9 mouse cellular contexts compared by ENCODE assay signal in genomic region chr2:28751658-28752057, GRCm38 (mm10). TPM values are rescaled to one million over a fixed set of nuclear protein-coding genes. Genes with fewer than 3 reads are reported as not detected.
DNase-seq lines count a peak whose midpoint lies in the region; ATAC-seq and TF ChIP-seq lines count a peak whose summit lies in the region.
"Had no signal": no experiment of that assay in that cellular context is flagged by ENCODE, and none has a peak within 500 bp of the region (broad histone marks: within the 10 kb centered on the region; RNA-seq: fewer than 3 reads in every experiment).

No protein-coding gene starts in this region.

- peak overlapping the region; percentile 42 for H3K4me3 ChIP-seq in kidney, embryonic 14.5 days (ENCODE audit: low read length)
- peak overlapping the region; percentile 40 for H3K4me3 ChIP-seq in hindbrain, embryonic 16.5 days (ENCODE audit: low read length)
- peak overlapping the region; percentile 36 for H3K4me3 ChIP-seq in midbrain, embryonic 16.5 days (ENCODE audit: low read depth, low read length)
- no peak overlapping the region for H3K4me3 ChIP-seq in cerebellum, adult 2 months (replicated peaks; ENCODE audit: insufficient read depth, low read depth, low read length)
- H3K4me3 ChIP-seq: erythroblast, embryonic 14.5 days had no signal

- WGBS in kidney, embryonic 14.5 days, result 9% methylated on average over 17 of the region's 17 CpGs
- WGBS in hindbrain, embryonic 16.5 days, result 8% methylated on average over 17 of the region's 17 CpGs
- WGBS in midbrain, embryonic 16.5 days, result 1% methylated on average over 17 of the region's 17 CpGs
- WGBS in cerebellum, adult 2 months, result 22% methylated on average over 17 of the region's 17 CpGs

- H3K27ac ChIP-seq in kidney, embryonic 14.5 days (ENCODE audit: low read depth, low read length), result no peak overlapping the region
- H3K27ac ChIP-seq in hindbrain, embryonic 16.5 days (ENCODE audit: low read depth, low read length), result no peak overlapping the region
- H3K27ac ChIP-seq in midbrain, embryonic 16.5 days (ENCODE audit: low read length), result peak overlapping the region; percentile 70
- no peak overlapping the region for H3K27ac ChIP-seq in cerebellum, adult 2 months (ENCODE audit: insufficient read depth, low read length)

- no peaks in the 10 kb centered on the region for H3K36me3 ChIP-seq in kidney, embryonic 14.5 days (ENCODE audit: control insufficient read depth, insufficient read depth, low read length)
- H3K36me3 ChIP-seq in hindbrain, embryonic 16.5 days (ENCODE audit: control insufficient read depth, insufficient read depth, low read length), result no peaks in the 10 kb centered on the region
- no peaks in the 10 kb centered on the region for H3K36me3 ChIP-seq in midbrain, embryonic 16.5 days (ENCODE audit: control insufficient read depth, insufficient read depth, low read length)

- DNase-seq in kidney, adult 9 months, result no peak
- peak; percentile 56 for DNase-seq in embryo, embryonic 11 days
- no peak for DNase-seq in gastrocnemius, postnatal 36 days
- DNase-seq in left cerebral cortex, postnatal 25 days (ENCODE audit: low spot score in 2 of 2), result no peak
- no peak for DNase-seq in cerebellum, adult 2 months

- TF ChIP-seq CTCF in cerebellum, adult 2 months (IDR thresholded peaks at IDR 0.05; ENCODE audit: borderline replicate concordance, insufficient read depth, low read depth, low read length), result no peak

- no peaks in the 10 kb centered on the region for H3K9me3 ChIP-seq in kidney, embryonic 14.5 days (ENCODE audit: control insufficient read depth, low read length)
- no peaks in the 10 kb centered on the region for H3K9me3 ChIP-seq in hindbrain, embryonic 16.5 days (ENCODE audit: control insufficient read depth, low read length)
- no peaks in the 10 kb centered on the region for H3K9me3 ChIP-seq in midbrain, embryonic 16.5 days (replicated peaks; ENCODE audit: control insufficient read depth, low read length, poor library complexity, severe bottlenecking)

- H3K4me1 ChIP-seq in kidney, embryonic 14.5 days (ENCODE audit: control insufficient read depth, insufficient read depth, low read length), result peaks cover 11% of the 10 kb centered on the region
- peaks cover 25% of the 10 kb centered on the region for H3K4me1 ChIP-seq in hindbrain, embryonic 16.5 days (ENCODE audit: control insufficient read depth, insufficient read depth, low read depth, low read length)
- H3K4me1 ChIP-seq in midbrain, embryonic 16.5 days (ENCODE audit: control insufficient read depth, insufficient read depth, low read length), result peaks cover 31% of the 10 kb centered on the region
- no peaks in the 10 kb centered on the region for H3K4me1 ChIP-seq in cerebellum, adult 2 months (ENCODE audit: control insufficient read depth, insufficient read depth, low read length)

- H3K4me2 ChIP-seq in kidney, embryonic 14.5 days (replicated peaks; ENCODE audit: low read depth, low read length), result peak overlapping the region; percentile 60
- peak overlapping the region; percentile 78 for H3K4me2 ChIP-seq in hindbrain, embryonic 16.5 days (ENCODE audit: low read length)
- H3K4me2 ChIP-seq in midbrain, embryonic 16.5 days (ENCODE audit: low read length), result peak overlapping the region; percentile 67

- ATAC-seq in kidney, embryonic 14.5 days (ENCODE audit: low FRiP score, low TSS enrichment), result 0 out of 2 replicates have a peak, but pooled peaks have one; percentile 17
- ATAC-seq in hindbrain, embryonic 16.5 days, result no peak
- peak; percentile 54 for ATAC-seq in midbrain, embryonic 16.5 days

- intact Hi-C loops in gastrocnemius, postnatal 36 days (cut with DNase I), result loop anchor here (5.0 kb wide), 1 partner anchor 106 kb away; no protein-coding TSS in a partner anchor
- intact Hi-C loops in left cerebral cortex, postnatal 25 days (cut with DNase I), result no loop called here

- H3K27me3 ChIP-seq in kidney, embryonic 14.5 days (ENCODE audit: control insufficient read depth, insufficient read depth, low read length), result peaks cover 31% of the 10 kb centered on the region; the same call in 1 of the 2 replicates
- H3K27me3 ChIP-seq in hindbrain, embryonic 16.5 days (replicated peaks; ENCODE audit: control insufficient read depth, insufficient read depth, low read length), result peaks cover 15% of the 10 kb centered on the region
- H3K27me3 ChIP-seq in midbrain, embryonic 16.5 days (ENCODE audit: control insufficient read depth, insufficient read depth, low read depth, low read length), result peaks cover 13% of the 10 kb centered on the region
- peaks cover 4% of the 10 kb centered on the region for H3K27me3 ChIP-seq in cerebellum, adult 2 months (ENCODE audit: control insufficient read depth, insufficient read depth, low read length)

- H3K9ac ChIP-seq in kidney, embryonic 14.5 days (ENCODE audit: low read depth, low read length), result peak overlapping the region; percentile 32; the same call in 1 of the 2 replicates
- H3K9ac ChIP-seq in hindbrain, embryonic 16.5 days (ENCODE audit: low read depth, low read length), result peak overlapping the region; percentile 57
- H3K9ac ChIP-seq in midbrain, embryonic 16.5 days (ENCODE audit: low read depth, low read length), result peak overlapping the region; percentile 56; the same call in 1 of the 2 replicates

- no peak for TF ChIP-seq POLR2A in cerebellum, adult 2 months (IDR thresholded peaks at IDR 0.05; ENCODE audit: borderline replicate concordance, insufficient read depth, low read length)

RNA-seq across cellular contexts. Expression of gene Ak8, which starts 51.7 kb away (rescaled TPM):
- 0.84 and 0.97 TPM in 2 replicates for polyA plus RNA-seq in kidney, embryonic 14.5 days (2014; fragmentation: Nextera tagmentation; extraction: Ambion mirVana)
- 2.9 and 3.3 TPM in 2 replicates for polyA plus RNA-seq in hindbrain, embryonic 16.5 days (2015; fragmentation: Nextera tagmentation; extraction: Ambion mirVana)
- polyA plus RNA-seq in midbrain, embryonic 16.5 days (2015; fragmentation: Nextera tagmentation; extraction: Ambion mirVana), result 3.4 and 4.5 TPM in 2 replicates
- total RNA-seq in gastrocnemius, postnatal 36 days (2021), result not detected
- 1 to 10 TPM in 1 of 2 experiments, under 1 TPM in 1; 0.89 to 1.7 TPM for total RNA-seq in left cerebral cortex, postnatal 25 days (2021)
- 0.70 and 0.98 TPM in 2 replicates for polyA plus RNA-seq in cerebellum, adult 2 months (2012; rRNA removed)
- polyA plus RNA-seq: erythroblast, embryonic 14.5 days had no signal

RNA-seq across cellular contexts. Expression of gene Spaca9, which starts 52.1 kb away (rescaled TPM):
- 4.0 and 4.9 TPM in 2 replicates for polyA plus RNA-seq in kidney, embryonic 14.5 days (2014; fragmentation: Nextera tagmentation; extraction: Ambion mirVana)
- polyA plus RNA-seq in hindbrain, embryonic 16.5 days (2015; fragmentation: Nextera tagmentation; extraction: Ambion mirVana), result 3.2 and 3.4 TPM in 2 replicates
- 1.8 and 2.8 TPM in 2 replicates for polyA plus RNA-seq in midbrain, embryonic 16.5 days (2015; fragmentation: Nextera tagmentation; extraction: Ambion mirVana)
- not detected for total RNA-seq in gastrocnemius, postnatal 36 days (2021)
- total RNA-seq in left cerebral cortex, postnatal 25 days (2021), result not detected
- 0.61 and 1.5 TPM in 2 replicates for polyA plus RNA-seq in cerebellum, adult 2 months (2012; rRNA removed)
- polyA plus RNA-seq: erythroblast, embryonic 14.5 days had no signal
